Mouse (Mus musculus) brain, embryonic 14.5 days (tissue): ENCODE measurements around the gene Aes. TPM values are rescaled to one million over a fixed set of nuclear protein-coding genes. Genes with fewer than 3 reads are reported as not detected.
A peak's percentile ranks its signal among the peaks of the same experiment; 100 is the strongest.

Experiments used
- DNase-seq: peaks from one replicate; pipeline ENCODE4 v3.0.0-alpha.2; 2011; ENCODE audit warnings: low read depth
- CTCF ChIP-seq: fragments of 200-500 bp; IDR thresholded peaks from 2 replicates; pipeline ENCODE4 v1.5.1; 2012; ENCODE audit warnings: inconsistent platforms, mild to moderate bottlenecking, moderate library complexity, borderline replicate concordance; ENCODE audit not compliant: insufficient read depth, insufficient read length; ENCODE audit errors: extremely low read depth
- POLR2A ChIP-seq: fragments of 200-500 bp; IDR thresholded peaks from 2 replicates; pipeline ENCODE4 v1.6.1; 2012; ENCODE audit warnings: mild to moderate bottlenecking, inconsistent platforms, borderline replicate concordance; ENCODE audit not compliant: poor library complexity, insufficient read depth, insufficient read length, severe bottlenecking; ENCODE audit errors: extremely low read depth
- polyA plus RNA-seq: library from polyadenylated mRNA; depleted of rRNA; stranded (reverse); fragments of >200 nt; gene quantifications from 2 replicates; pipeline ENCODE4 v1.2.3, GENCODE M21; 2012

Aes gene
- polyA plus RNA-seq, 1 experiment: 696 TPM

GRCm38 (mm10) chr10:81595599-81595998 lies 36.3 kb downstream of the Aes start:
- no peak for DNase-seq
- TF ChIP-seq CTCF (no peak), POLR2A (no peak)

- DNase-seq: peak; percentile 78
- no peak for TF ChIP-seq POLR2A
- no peak for TF ChIP-seq CTCF
These were observed 37.3 kb downstream of the Aes start for GRCm38 (mm10) chr10:81596611-81597010.

- TF ChIP-seq CTCF: no peak
- no peak for TF ChIP-seq POLR2A
- peak; percentile 77 for DNase-seq
These were observed 38.1 kb downstream of the Aes start for GRCm38 (mm10) chr10:81597137-81597950.

- TF ChIP-seq POLR2A: no peak
- TF ChIP-seq CTCF: no peak
- no peak for DNase-seq
These were observed 39.1 kb downstream of the Aes start for GRCm38 (mm10) chr10:81598342-81598741.

- TF ChIP-seq POLR2A: no peak
- TF ChIP-seq CTCF: no peak
These were observed 39.6 kb downstream of the Aes start for GRCm38 (mm10) chr10:81598871-81599270.

GRCm38 (mm10) chr10:81599630-81600029 lies 40.3 kb downstream of the Aes start:
- no peak for TF ChIP-seq POLR2A
- TF ChIP-seq CTCF: no peak

More at GRCm38 (mm10) chr10:81598871-81599270, 39.6 kb downstream of the Aes start:
- no peak for DNase-seq

GRCm38 (mm10) chr10:81600096-81600495 lies 40.8 kb downstream of the Aes start:
- DNase-seq: no peak
- TF ChIP-seq CTCF (no peak), POLR2A (no peak)

More at GRCm38 (mm10) chr10:81599630-81600029, 40.3 kb downstream of the Aes start:
- no peak for DNase-seq

GRCm38 (mm10) chr10:81600738-81601203 lies 41.5 kb downstream of the Aes start, which contains the start of gene Tle6:
Gene Tle6 (minus strand): TSS chr10:81601073.
- no peak for TF ChIP-seq CTCF
- TF ChIP-seq POLR2A: no peak
- peak; percentile 98 for DNase-seq

GRCm38 (mm10) chr10:81601396-81601905 lies 42.2 kb downstream of the Aes start:
- no peak for DNase-seq
- TF ChIP-seq POLR2A: no peak
- no peak for TF ChIP-seq CTCF

- TF ChIP-seq CTCF: peak; percentile 62; the same call in 1 of the 2 replicates
- no peak for TF ChIP-seq POLR2A
- peak; percentile 85 for DNase-seq
These were observed 43.5 kb downstream of the Aes start for GRCm38 (mm10) chr10:81602741-81603151.
